Mouse (Mus musculus) yolk sac, embryonic 10.5 days (tissue): ENCODE measurements around the gene Gmds.

Source experiments
- DNase-seq: peaks from one replicate; pipeline ENCODE4 v3.0.0-alpha.2; 2017; ENCODE audit warnings: low spot score

The Gmds gene

DNA sequence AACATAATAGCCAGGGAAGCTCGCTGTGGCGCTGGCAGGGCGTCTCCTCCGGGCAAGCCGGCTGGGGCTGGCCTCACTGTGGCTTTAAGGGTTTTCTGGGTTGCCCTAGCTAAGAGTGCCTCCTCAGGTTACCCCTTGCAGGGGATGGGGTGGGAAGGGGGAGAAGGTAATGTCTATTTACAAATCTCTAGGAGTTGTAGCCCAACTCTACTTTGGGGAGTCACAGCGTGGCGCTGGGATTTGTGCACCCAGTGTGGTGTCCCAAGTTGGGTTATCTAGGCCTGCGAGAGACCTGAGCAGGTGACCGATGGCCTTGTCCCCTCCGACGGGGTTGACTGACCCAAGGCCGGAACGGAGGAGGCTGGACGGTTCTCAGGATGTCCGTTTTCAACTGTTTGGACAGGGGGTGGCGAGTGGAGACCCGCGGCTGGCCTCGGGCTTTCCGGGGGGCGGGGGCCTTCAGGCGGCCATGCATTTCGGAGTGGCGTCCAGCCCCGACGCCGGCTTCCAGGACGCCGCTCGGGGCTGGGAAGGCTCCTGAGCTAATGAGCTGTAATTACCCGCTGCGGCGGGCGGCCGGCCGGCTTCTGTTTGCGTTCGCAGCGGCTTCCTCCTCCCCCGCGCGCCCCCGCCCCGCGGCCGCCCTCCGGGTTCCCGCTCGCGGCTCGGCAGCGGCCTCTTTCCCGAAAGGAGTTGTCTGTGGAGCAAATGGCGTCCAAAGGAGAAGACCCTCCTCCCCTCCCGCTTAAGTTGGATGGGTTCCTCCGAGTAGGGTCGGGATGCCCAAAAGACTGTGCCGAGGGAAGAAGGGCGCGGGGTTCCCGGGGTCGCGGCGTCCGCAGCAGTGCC is 527.6 kb downstream of the Gmds start:
- no peak for DNase-seq

DNA sequence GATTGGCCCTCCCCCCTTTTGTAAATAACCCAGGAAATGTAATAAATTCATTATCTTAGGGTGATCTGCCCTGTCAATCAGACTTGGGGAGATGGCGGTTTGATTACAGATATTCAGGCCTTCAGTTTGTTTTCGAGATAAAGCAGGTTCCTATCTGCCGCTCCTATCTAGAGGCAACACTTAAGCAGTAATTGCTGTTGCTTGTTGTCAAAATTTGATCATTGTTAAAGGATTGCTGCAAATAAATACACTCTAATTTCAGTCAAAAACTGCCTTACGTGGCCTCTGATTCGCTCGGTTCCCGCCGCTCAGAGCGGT is 528.2 kb downstream of the Gmds start:
- no peak for DNase-seq

DNA sequence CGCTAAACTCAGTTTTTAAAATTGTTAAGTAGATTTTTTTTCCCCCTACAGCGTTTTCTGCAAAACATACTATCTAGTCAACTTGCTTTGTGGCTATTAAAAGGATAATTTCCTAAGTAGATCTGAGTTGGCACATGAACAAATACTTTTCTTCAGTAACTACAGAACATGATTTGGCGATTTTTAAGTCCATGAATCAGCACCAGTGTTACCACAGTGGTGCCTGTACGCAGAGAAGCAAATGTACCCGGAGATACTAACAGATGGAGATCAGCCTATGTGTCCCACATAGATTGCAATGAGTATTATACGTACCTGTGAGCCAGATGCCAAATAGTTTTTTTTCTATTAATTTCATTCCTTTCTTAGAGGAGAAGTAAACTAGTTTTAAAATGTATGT is 528.8 kb downstream of the Gmds start:
- DNase-seq, result no peak

DNA sequence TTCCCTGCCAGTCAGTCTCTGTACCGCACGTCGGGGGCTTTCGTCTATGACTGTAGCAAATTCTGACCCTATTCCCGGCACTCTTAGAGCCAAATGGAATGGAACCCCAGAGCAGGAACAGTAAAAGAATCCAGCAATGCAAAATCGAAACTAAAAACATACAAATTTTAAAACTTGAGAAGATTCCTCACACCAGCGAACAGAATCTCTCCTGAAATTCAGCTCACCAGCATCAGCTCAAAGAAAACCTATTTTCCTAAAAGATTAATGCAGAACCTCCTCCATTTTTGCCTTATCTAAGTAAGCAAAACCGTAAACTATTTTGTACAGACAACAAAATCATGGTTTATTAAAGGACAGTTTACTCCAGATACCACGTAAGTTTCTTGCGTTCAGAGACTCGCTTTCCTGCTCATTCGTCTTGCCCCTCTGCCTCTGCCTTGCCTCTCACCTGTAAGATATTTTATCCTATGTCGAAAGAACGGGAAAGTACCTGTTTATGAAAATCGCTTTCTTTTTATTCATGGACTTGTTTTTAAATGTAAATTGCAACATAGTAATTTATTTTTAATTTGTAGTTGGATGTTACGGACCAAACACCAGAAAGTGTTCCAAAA is 529.6 kb downstream of the Gmds start:
- DNase-seq, result no peak

DNA sequence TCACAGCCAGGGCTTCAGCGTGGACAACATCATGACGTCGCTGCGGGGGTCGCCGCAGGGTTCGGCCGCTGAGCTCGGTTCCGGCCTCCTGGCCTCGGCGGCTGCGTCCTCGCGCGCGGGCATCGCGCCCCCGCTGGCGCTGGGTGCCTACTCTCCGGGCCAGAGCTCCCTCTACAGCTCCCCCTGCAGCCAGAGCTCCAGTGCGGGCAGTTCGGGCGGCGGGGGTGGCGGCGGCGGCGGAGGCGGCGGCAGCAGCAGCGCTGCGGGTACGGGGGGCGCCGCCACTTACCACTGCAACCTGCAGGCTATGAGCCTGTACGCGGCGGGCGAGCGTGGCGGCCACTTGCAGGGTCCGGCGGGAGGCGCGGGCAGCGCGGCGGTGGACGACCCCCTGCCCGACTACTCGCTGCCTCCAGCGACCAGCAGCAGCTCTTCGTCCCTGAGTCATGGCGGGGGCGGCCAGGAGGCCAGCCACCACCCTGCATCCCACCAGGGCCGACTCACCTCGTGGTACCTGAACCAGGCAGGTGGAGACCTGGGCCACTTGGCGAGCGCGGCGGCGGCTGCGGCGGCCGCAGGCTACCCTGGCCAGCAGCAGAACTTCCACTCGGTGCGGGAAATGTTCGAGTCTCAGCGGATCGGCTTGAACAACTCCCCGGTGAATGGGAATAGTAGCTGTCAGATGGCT is 530.3 kb downstream of the Gmds start:
- no peak for DNase-seq

DNA sequence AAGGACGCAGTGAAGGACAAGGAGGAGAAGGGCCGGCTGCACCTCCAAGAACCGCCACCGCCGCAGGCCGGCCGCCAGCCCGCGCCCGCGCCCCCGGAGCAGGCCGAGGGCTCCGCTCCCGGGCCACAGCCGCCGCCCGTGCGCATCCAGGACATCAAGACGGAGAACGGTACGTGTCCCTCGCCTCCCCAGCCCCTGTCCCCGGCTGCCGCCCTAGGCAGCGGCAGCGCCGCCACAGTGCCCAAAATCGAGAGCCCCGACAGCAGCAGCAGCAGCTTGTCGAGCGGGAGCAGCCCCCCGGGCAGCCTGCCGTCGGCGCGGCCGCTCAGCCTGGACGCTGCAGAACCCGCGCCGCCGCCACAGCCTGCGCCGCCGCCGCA is 530.8 kb downstream of the Gmds start:
- DNase-seq, result no peak

DNA sequence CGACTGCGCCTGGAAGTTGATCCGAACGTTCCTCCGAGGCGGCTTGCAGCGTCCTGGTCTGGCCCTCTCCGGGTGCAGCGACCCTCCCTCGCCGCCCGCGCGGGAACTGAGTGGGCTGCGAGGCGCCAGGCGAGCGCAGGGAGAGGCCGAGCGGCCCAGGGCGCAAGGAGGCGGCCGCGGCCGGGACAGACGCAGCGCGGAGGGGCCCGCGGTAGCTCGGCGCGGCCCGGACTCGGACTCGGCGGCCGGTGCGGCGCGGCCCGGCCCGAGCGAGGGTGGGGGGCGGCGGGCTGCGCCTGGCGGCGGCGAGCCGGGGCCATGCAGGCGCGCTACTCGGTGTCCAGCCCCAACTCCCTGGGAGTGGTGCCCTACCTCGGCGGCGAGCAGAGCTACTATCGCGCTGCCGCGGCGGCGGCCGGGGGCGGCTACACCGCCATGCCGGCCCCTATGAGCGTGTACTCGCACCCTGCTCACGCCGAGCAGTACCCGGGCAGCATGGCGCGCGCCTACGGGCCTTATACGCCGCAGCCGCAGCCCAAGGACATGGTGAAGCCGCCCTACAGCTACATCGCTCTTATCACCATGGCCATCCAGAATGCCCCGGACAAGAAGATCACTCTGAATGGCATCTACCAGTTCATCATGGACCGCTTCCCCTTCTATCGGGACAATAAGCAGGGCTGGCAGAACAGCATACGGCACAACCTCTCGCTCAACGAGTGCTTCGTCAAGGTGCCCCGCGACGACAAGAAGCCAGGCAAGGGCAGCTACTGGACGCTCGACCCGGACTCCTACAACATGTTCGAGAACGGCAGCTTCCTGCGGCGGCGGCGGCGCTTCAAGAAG is 531.4 kb downstream of the Gmds start:
- no peak for DNase-seq

DNA sequence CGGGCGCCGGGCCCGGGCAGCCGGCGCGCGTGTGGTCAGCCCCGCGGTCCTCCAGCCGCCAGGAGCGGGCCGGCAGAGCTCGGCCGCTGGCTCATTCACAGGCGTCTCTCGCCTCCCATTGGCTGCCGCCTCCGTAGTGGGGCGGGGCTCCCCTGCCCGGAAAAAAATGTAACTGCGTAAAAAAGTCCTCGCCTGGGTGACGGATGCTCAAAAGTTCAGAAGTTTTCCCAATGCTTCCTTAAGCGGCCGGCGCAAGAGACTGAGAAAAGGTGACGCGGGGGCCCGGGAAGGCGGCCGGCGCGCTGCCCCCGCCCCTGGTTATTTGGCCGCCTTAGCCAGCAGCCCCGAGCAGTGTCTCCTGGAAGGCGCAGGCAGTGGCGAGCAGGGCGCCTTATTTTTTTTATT is 532.1 kb downstream of the Gmds start, which contains the start of gene Foxc1:
Gene Foxc1 (plus strand): TSS at position 206 of the 405 bp plus-strand sequence.
- DNase-seq, result peak; percentile 89

DNA sequence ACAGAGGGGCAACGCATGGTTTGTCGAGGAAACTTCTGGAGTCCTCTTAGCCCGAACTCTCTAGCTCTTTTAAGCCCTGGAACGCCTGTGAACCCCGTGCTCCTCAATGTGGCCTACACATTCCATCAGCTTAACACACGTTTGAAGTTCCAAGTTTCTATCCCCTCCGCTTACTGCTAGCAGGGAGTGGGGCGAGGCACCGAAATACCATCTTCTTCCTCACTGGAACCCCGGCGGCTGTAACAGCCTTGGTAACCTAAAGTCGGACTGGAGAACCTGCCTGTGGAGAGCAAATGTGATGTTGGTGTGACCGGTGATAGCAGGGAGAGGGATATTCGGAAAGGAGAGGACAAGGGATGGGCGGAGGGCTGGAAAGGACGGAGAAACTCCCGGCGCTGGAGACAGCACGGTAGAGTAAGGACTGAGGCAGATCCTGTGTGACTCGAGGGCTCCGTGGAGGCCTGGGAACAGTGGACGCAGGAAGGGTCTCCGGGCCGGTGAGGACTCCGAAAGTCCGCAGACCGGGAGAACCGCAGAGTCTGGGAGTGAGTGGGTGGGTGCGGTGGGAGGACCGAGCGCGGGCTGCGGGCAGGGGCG is 532.6 kb downstream of the Gmds start:
- no peak for DNase-seq

DNA sequence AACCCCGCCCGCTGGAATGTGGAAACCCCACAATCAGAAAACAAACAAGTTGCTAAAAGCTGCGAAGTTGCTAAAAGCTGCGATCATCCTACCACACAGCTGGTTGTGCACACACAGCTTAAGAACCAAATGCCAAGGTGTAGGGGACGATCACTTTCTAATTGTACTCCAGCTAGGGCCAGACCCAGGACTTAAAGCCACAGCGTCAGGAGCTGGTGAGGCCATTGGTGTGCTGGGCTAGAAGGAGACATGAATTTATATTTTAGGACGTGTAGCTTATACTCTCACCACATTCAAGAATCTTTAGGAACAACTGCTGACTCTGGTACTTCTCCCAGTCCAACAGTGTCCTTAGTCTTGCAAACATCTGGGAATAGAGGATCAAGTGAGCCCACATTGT is 534.0 kb downstream of the Gmds start:
- no peak for DNase-seq

DNA sequence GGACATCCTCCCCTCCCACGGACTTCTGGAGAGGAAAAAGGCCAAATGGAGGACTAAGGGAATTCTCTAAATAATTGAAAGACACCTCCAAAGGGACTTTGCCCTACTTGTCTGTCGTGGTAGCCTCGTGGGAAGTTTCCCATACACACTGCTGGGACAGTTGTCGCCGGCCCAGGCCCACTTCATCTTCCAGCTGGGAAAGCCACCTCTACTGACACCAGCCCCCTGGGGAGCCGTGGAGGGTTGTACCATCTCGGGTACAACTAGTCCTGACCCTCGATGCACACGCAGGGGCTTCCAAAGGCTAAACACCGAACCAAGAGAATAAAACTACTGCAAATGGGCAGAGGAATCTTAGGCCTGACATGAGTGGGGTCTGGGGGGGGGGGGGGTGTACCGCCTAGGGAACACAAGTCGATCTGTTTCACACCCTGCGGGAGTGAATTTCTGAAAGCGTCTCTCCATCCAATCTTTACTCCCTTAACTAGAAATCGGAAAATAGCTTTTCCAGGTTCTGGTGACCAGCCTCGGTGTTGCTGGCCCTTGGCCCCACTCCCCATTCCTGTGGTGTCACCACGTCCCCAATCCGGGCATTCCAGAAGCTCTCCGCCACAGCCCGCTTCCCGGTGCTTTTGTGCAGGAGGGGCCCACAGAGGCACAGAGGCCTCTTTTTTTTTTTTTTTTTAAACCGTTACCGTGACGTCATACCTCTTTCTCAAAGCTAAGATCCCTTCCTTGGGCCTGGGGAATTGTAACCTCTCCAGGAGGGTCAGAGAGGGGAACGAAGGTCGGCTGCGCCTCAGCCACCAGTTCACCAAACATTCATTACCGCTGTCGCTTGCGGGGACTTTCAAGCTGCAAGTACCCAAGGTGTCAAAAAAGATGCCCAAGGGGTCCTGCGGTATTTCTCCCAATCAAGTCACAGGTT is 535.1 kb downstream of the Gmds start:
- DNase-seq, result no peak

DNA sequence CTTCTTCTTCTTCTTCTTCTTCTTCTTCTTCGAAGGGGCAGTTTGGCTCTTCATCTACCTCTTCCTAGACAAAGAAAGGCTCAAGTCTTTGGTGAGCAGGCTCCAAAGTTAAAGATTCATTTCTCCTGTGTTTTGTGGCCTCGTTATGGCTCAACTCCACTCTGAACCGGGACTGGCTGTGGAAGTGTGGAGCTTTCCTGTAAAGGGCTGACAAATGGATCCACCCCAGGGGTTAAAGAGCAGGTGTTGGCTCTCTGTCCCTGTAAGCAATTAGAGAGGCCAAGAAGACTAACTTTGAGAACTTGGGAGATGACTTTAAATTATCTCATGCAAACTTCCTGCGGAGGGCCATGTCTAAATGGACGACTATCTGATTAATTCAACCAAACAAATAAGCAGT is 536.1 kb downstream of the Gmds start:
- no peak for DNase-seq

DNA sequence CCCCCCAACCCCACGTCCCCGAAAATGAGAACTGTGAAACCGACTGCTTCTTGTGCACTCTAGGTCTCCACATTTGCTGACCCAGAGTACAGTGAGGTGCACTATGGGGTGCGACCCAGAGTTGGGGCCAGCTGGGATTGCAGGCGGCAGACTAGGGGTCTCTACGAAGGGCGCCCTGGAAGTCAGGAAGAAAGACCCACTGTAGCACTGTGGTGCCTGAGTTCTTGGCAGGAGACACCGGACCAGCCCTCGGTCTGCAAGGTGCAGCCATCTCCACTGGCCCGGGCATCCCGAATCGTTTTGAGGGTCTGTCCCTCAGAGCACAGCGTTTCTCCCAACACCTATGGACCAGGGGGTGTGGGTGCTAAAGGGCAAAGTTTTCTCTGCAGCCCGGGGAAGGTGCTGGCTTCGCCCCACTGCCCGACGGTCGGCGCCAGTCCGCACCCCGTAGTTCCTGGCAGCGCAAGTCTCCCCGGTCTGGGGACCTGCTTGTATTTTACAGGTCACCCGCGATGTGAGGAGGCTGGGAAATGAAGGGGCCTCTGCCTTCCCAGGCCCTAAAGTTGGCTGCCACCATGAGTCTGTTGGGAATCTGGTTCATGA is 536.7 kb downstream of the Gmds start:
- no peak for DNase-seq

DNA sequence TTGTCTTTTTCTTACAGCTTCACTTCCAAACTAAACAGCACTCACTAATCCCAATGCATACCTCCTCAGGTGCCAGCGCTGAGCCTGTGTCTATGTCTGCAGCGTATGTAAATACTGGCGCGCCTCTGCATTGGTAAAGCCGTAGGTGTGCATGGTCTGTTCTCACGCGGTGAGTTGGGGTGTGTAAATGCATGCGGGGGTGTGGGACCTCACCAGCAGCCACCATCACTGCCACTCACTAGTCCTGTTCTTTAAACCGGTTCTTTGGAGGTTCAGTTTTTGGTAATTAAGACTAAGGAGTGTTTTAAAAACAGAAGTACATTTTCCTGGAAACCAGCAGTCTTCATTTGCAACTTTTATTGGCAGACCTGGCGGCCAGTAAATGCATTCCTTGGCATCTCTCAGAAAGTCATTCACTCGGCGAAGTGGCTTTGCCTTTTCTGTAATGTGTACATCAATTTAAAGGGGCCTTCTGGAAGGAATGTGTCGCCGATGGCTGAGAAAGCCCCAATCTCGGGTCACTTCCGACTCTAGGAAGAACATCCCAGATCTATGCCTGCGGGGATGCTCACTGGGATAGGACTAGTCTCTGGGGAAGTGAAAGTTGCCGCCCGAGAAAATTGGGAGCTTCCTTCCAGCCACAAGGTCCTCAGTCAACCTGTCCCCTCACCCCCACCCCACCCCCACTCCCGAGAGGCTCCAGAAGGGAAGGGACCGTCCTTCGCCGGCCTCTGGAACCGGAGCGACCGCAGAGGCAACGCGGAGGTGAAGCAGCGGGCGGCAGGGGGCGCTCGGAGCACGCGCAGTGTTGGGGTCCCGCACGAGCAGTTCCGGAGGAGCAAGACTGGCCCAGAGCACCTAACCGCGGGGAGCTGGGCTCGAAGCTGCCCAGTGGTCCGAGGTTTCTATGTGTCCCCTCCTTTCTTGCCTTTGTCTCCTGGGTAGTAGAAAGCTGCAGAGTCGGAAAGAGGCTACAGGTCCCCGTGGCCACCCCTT is 537.7 kb downstream of the Gmds start:
- peak; percentile 68 for DNase-seq

DNA sequence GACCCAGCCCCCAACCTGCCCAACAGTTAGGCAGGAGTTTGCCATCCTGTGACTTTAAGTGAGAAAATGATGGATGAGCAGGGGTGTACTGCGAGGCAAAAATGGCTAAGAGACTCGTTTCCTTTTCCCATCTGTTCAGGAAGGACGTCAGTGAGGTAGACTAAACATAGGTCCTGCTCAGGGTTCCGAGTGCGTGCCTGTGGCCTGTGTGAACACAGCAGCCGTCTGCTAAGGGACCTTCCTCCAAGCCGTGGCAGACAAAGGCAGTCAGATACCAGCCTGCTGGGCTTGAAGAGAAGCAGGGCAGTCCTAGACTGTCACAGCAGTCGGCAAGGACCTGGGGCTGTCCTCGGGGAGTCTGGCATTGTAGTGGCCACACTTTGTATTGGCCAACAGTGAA is 540.5 kb downstream of the Gmds start:
- DNase-seq, result no peak

DNA sequence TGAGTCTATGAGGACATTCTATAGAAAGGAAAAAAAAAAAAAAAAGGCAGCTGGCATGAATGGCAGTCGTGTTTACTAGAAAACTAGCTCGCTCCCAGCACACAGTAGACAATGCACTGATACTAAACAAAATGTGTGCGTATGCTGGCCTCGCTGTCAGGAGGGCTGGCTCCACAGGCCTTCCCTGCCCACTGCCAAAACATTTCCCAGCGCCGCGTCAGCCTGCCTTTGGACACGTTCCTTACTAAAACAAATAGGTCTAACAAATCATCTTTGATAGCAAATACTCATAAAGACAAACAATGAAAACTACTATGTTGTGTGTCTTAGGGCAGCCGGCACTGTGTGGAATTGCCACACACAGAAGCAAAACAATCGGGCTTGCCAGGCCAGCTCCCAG is 541.2 kb downstream of the Gmds start:
- DNase-seq, result no peak

DNA sequence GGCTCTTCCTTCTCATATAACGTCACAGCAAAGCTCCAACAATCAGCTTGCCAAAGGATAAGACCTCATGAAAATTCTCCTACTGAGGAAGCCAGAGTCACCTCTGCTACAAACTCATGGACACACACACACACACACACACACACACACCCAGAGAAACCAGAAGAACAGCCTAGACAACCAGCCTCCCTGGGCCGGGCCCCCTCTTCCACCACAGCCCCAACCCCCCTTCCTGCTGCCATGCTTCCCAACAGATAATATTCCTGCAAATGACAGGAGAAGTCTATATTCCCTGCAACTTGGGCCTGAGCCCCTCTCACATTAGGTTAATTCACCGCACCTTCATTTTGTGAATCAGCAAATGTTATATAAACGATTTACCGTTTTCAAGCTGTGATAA is 545.4 kb downstream of the Gmds start:
- DNase-seq, result no peak

DNA sequence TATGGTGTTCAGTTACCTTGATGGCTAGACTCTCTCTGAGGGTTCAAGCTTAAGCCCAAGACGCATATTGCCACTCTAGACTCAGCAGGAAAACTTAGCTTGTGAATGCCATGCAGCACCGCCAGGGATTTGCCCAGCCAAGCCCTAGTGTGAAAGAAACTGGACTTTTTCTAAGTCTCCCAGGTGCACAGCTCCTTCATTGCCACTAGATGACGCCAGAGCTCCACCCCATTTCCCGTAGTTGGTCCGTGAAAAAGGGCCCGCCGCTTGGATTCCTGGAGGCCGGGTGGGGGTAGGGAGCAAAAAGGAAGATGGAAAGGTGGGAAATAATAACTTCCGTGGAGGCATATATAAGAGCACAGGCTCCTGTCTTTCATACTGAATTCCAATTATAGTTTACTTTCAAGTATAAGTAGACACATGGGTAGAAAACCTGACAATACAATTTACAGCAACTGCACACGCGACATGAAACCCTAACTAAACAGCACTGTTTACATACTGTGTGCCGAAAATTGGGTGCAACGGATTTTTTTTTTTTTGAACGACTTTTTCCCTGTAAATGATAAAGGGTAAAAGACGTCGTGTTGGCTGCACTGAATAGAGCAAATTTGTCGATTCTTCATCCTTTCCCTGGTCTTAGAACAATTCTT is 545.9 kb downstream of the Gmds start:
- peak; percentile 45 for DNase-seq

DNA sequence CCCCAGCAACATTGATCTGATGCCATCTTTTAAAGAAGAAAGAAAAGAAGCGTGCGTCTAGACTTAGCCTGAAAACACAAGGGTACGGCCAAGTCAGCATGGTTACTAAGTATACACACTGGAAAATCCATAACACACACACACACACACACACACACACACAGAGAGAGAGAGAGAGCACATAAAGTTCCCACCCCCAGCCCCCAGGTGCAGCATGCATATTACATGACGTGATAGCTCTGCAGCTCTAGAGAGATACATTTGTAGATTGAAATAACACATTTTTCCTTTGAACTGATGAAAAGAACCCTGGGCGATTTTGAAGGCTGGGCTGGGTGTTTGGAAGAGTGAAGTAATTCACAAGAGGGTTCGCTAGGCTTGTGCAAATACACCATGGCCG is 553.8 kb downstream of the Gmds start:
- DNase-seq, result no peak
